Mouse (Mus musculus) gastrocnemius, postnatal 25 days (tissue): Measurements from ENCODE around the gene Ngfr. TPM values are rescaled to one million over a fixed set of nuclear protein-coding genes. Genes with fewer than 3 reads are reported as not detected.

Experiments
- DNase-seq: peaks from one replicate; pipeline ENCODE4 v3.0.0; 2022
- total RNA-seq, 2 experiments: library from RNA; stranded (reverse); gene quantifications; 1 replicate in 1 of 2; 2 replicates in 1 of 2; pipeline ENCODE4 v1.2.3; 2021

Gene Ngfr
- total RNA-seq, 2 experiments from 2014 or later, result 0.43 to 0.61 TPM

DNA sequence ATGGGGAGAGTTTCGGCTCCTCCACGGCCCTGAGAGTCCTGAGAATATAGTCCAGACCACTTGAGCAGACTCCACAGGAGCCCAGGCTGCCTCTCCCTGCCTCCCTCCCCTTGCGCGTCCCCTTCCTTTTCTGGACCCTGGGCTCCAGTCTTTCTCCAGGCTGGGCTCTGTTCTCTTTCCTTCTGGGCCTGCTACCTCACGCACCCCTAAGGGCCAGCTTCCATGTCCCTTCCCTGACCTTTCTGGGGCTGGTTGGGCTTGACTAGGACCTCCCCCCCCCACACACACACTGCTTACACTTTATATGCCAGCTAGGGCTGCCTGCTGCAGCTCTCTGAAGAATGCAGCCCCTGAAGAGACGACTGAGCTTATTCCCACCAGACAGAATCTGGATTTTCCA, 20.2 kb downstream of the Ngfr start:
- DNase-seq, result no peak

DNA sequence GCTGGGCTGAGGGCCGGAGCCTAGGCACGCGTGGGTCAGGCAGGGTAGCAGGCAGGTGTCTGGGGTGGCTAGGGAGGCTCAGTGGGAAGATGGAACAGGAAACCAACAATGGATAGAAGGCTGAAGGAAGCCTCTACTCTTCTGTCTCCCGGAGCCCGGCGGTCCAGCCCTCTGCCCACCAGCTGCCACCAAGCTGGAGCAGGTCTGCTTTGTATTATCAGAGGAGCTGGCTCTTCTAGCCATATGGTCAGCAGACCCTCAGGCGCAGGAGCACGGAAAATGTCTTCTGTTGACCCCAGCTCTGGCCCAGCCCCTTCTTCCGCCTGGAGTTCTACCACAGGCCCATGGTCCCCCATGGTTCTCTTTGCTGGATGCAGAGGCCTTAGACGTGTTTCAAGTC, 22.2 kb downstream of the Ngfr start:
- no peak for DNase-seq

DNA sequence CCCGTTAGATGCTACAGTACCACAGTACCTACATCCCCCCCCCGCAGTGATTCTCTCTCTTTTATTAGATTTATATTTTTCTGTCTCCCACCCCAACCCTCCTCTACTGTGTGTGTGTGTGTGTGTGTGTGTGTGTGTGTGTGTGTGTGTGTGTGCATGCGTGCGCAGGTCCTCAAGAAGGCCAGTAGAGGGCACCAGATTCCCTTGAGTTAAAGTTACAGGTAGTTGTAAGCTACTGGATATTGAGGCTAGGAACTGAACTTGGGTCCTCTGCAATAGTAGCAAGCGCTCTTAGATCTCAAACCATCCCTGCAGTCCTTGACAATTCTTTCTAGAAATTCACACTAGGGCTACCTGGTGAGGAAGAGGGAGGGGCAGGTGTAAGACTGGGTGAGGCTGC, 23.7 kb downstream of the Ngfr start:
- no peak for DNase-seq

DNA sequence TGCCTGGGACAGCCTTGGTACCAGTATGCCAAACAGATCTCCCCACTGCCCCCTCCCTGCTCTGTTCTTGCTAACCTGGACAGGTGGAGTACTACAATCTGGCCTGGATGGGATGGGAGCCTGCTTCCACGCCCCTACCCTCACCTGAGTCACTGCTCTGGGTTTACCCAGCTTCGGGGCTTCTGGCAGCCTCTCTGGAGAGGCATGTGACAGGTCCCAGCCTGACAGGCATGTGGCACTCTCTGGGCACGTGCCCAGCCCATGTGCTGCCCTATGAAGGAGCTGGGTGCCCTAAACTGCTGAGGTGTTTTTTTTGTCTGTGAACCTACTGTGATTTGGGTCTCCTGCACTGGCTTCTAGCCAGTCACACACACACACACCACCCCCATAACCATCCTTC, 26.8 kb downstream of the Ngfr start:
- DNase-seq, result no peak

DNA sequence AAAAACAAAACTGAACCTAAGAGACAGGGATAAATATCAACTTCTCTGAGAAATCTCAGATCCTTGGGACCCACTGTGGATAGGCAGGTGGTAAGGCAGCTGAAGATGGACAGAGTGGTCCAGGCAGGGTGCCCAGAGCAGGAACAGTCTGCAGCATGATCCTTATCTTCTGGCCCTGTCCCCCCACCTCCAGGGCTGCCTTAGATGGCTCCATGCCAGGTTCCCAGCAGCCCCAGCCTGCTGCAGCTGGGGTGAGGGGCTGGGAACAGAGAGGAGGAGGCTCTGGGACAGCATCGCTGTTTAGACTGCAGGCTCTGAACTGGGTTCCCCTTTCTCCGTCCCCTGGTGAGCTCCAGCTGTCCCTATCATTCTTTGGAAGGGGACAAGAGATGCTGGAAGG, 27.8 kb downstream of the Ngfr start:
- no peak for DNase-seq

DNA sequence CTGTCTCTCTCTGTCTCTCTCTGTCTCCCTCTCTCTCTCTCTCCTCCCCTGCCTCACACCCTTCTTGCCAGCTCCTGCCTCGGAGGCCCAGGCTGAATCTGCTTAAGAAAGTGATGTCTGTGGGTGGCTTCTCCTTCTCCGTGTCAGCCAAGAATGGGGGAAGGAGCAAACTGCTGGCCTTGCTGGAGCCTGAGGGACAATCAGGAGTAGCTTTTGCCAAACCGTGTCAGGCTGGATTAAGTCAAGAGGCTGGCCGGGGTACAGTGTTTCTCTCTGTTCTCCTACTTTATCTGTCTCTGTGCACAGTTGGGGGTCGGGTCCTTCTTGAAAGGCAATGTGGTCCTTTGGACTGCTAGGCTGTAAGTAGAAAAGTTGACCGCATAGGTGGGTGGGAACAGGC, 29.8 kb downstream of the Ngfr start:
- peak; percentile 35 for DNase-seq

DNA sequence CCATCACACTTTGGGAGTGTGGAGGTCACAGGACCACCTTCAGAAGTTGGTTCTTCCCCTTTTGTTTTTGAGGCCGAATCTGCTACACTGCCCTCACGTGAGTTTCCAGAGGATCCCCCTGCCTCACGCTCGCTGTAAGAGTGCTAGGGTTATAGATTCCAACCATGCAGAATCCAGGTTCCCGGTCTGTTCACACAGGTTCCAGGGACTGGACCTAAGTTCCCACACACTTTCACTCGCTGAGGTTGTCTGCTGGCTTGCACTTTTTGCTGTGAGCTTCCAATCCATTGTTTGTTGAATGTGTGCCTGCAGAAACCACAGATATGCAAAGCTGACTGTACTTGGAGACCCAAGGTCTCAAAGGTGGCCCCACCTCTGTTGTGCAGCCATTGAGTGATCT, 30.5 kb downstream of the Ngfr start:
- DNase-seq, result no peak

DNA sequence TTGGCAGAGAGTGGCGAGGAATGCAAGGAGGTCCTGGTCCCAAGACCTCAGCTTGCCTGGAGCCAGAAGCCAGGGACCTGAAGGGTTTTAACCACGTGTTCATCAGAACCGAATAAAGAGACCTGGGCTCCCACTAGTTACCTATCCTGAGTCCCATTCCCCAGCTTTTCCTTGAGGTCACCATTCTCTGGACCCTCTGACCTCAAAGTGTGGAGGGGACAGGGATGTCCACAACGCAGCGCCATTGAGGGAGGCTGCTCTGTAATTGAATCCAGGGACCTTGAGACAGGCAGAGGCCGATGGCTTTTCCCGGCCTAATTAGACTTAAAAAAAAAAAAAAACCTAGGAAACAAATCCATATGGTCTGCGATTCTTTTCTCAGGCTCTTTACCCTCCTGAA, 32.3 kb downstream of the Ngfr start:
- DNase-seq, result no peak

DNA sequence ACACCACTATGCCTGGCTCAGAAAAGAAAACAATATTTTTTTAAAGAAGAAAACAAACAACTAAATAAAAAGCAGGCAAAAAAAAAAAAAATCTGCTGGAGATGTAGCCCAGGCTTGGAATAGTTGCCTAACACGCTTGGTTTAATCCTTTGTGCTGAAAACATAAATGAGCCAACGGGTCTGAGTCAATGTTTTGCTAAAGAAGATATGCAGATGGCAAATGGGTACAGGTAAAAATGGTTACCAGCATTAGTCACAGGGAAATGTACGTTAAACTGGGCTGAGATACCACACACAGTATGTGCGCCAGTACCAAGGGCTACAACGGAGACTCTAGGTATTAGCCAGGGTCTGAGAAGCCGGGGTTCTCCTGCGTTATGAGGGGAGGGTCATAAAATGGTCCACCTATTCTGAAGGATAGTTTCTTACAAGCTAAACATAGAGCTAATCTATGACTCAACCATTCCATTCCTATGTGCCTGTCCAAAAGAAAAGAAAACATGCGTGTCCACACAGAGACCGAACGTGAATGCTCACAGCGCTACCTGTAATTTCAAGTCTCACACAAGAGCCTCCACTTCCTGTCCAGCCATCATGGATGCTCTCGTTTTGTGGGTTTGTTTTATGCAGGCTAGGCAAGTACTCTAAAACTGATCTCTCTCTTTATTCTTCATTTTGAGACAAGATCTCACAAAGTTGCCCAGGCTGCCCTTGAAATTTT, 37.1 kb downstream of the Ngfr start:
- DNase-seq, result no peak

DNA sequence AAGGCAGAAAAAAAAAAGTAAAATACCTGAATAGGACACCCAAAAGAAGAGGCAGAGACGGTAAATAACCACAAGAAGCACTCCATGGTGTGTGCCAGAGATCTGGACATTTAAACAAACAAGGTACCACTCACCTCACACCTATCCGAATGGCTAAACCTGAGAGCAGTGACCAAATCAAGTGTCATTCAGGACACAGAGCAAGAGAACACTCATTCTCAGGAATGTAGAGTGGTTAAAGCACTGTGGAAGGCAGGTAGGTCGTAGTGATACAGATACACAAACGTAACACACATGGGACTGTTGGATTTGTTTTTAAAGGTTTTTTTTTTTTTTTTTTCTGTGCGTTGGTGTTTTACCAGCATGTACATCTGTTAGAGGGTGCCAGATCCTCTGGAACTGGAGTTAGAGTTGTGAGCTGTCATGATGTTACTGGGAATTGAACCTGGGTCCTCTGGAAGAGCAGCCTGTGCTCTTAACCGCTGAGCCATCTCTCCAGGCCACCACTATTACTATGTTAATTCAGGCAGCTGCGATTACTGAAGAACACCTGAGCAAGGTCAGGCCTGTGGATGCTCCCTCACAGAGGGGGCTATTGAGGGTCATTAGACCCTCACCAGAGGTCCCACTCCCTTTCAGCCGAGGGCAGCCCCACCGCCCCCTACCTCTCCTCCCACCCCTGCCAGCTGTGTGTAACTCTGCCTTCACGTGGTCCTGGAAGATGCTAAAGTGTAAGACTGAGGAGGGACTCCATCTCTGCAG, 41.3 kb downstream of the Ngfr start:
- no peak for DNase-seq

DNA sequence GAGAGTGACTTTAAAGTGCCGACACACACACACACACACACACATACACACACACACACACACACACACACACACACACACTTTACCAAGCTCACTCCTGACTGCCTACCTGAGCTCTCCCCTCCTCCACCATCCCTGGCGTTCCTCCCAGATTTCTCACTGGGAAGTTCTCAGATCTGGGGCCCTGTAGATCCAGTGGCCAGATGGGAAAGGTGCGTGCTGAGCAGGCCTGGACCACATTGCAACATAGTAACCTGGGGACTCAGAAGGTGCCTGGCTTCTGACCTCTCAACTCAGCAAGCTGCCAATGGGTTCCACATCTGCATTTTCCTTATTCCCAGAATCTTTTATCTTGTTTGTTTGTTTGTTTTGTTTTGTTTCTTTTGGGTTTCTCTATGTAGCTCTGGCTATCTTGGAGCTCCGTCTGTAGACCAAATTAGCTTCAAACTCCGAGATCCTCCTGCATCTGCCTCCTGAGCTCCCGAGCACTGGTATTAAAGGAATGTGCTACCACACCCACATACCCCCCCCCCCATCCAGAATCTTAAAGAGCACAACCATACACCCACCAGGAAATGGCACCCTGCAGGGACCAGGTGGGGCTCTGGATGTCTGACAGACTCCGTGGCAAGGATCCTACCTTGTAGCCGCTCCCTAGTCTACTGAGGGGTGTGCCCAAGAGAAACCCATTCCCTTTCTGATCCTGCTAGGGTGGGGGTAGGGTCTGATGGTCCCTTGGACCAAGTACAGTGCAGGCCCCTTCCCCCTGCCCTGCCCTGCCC, 42.8 kb downstream of the Ngfr start:
- no peak for DNase-seq

DNA sequence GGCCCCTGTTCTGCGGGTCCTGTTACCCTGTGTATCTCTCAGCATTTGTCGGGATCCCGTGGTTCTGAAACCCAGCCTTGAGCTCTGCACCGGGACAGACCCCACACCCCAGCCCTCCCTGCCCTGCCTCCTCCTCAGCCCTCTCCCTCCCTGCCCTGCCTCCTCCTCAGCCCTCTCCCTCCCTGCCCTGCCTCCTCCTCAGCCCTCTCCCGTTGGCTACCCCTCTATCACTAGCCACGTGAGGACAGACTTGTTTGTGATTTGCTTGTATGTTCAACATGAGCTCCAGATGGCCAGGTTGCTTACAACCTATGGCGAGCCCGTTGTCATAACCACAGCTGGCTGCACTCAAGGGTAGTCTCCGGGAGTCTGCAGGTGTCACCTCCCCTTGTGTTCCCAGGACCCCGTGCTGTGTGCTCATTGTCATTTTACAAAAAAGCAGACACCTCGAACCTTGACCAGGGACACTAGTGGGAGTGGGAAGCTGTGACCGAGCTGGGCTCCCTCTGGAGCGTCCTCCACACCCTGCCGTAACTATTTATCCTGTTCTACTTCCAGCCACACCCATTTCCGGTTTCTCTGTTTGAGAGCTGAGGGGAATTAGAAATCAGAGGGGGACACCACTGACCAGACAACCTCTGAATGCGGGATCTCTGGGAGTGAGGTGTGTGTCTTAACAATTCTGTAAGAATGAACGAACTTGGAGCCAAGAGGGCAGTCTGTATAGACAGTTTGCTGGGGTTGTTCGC, 46.7 kb downstream of the Ngfr start:
- no peak for DNase-seq

DNA sequence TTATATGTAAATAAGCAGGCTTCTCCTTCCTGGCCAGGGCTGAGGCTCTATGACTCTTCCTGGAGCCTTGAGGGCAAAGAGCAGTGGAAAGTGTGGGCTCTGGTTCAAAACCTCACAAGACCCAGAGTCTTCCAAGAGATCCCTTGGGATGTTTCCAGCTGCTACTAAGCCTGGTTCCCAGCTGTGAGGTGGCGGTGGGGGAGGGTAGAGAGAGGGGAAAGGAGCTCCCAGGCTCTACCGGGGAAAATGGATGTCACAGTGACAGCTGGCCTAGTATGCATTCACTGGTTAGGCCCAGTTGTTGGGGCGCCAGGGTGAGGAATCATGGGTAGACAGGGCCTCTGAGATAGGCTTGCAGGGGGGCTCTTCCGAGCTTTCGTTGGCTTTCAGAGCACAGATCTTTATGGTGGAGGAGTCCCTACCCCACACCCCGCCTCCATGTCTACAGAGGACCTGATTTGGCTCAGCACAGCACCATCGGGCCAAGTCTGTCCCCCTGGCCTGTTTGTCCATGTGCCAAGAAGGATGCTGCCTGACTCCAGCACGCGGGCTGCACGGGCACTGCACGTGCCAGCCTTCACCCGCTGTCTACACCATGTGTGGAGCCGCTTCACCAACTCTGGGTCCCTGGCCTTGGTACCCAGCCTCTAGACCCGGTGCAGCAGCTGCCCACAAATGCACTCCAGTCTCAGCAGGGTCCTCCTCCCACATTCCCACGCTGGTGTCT, 49.0 kb downstream of the Ngfr start:
- peak; percentile 21 for DNase-seq

DNA sequence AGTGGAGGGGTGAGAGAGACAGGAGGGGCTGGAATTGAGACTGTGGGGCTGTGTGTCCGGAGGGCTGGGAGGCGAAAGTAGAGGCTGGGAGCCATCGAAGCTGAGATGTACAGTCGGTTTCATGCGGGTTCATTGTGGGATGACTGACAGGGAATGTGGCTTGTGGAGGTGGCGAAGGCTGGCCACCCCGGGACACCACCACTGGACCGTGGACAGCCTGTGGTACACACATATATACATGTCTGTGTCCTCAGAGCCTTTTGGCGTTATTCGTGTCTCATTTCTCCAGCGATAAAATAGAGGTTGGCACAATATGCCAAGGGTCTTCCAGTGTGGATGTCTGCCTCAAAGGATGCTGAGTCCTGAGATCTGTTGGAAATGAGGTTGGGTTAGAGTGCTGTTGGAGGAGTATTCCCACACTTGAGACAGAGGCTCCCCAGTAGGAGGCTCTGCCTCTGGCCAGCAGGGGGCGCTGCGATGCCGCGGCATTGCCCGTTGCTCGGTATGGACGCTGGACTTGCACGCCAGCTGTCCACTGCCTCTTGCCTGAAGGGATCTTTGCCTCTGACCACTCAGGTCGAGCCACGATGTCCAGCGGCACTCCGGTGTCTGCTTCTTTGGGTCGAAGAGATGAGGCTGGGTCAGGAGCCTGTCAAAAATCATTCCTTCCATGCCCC, 53.9 kb downstream of the Ngfr start:
- peak; percentile 80 for DNase-seq

DNA sequence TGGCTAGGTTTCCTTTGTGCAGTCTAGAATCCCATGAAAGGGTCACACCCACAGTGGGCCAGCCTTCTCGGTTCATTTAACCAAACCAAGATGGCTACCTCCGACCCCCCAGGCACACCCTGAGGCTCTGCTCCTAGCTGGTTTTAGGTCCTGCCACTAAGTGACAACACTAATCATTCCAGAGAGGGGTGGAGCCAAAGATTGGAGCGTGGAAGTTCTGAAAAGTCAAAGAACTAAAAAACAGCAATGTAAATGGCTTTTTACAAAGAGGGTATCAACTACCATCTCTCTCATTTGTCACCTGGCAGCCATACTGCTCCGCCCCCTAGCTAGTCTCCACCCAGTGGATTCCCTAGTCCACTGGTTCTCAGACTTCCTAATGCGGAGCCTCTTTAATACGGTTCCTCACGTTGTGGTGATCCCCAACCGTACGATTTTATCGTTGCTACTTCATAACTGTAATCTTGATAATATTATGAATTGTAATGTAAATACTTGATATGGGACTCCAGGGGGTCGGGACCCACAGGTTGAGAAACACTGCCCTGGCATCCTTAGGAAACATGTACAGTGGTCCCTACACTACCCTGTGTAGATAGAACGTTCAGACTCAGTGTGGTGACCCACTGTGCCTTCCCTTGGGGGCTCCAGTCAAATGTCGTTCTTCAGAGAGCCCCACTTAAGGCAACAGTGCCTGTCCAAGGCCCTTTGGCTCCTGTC, 55.0 kb downstream of the Ngfr start:
- no peak for DNase-seq

DNA sequence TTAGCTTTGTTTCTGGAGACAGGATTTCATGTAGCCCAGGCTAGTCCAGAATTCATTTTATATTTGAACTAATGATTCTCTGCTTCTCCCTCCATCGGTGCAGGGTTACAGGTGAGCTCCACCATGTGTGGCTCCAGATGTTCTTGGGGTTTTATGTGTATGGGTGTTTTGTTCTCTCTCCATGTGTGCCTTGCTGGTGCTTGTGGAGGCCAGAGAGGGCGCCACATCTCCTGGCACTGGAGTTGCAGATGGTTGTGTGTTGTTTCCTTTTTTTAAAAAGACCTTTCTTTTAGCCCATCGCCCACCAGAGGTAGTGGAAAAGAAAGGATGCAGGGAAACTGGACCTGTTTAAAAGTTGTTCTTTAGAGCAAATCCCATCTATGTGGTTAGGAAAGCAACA, 59.3 kb downstream of the Ngfr start:
- no peak for DNase-seq

DNA sequence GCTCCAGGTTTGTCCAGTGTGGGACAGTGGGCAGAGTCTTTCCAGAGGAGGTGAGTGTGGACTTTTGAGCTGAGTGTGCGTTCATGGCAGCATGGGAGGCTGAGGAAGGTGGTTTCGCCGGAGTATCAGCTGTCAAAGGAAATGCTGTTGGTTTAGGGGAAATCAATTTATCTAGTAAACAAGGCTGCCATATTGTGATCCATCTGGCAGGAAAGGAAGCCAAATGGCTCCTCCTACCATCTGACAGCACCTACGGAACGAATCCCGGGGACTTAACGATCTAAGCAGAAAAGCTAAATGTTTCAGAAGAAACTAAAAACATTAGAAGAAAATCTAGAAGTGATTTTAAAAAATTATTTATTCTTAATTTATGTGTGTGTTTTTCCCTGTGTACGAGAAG, 60.2 kb downstream of the Ngfr start:
- DNase-seq, result no peak

DNA sequence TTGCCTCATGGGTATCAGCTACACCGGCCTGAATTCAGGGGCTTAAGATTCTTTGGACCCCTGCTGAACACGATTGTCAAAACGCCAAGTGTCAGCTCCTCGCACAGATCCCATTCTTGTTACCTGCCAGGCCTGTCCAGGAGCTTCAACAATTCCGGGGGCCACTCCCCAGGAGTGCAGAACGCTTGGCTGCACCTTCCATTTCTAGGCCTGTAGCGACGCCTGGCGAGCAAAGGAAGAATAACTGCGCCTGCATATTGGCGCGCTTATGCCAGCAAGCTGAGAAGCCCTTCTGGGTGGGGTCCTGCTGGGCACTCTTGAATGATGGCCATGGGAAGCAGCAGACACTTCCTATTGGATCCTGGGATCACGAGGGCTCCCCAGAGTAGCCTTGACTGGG, 66.0 kb downstream of the Ngfr start:
- DNase-seq, result peak; percentile 64

DNA sequence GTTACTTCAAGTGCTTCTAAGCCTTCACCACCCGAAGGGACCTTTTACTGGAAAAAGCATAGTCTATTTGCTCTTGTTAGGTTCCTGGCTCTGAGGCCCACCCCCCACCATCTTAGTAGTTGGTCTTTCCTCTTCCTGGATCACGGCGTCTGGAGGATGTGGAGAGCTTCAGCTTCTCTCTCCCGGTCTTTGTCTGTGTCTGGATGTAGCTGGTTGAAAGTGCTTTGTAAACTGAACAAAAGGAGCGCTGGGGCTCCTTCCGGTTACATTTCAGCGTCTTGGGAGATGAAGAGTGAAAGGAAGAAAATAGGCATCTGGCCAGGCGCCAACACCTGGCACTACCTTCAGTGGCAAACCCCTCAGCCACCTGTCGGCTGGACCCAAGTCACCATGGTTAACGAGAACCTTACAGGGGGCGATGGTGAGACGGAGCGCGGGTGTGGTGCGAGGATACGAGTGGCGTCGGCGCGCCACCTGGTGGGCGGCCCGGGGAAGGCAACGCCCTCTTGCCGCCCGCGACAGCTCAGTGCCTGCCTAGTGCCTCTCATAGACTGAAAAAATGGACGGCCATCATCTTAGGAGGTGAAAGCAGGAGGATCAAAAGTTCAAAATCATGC, 67.0 kb downstream of the Ngfr start:
- peak; percentile 81 for DNase-seq

DNA sequence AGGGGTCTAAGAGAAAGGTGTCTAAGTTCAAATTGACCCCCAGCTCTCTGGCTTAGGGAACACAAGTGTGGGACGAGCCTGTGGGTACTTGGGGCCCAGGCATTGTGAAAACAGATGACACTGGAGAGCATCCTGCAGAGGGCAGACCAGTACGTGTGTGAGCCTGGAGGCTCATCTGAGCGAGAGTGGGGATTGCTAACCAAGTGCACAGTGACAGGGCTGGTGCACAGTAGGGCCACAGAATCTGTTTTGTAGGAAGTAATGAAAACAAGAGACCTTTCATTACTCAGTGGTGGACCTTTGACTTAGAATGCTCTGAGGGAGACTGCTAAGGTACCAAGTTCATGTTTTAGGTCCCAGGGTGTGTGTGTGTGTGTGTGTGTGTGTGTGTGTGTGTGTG, 67.5 kb downstream of the Ngfr start:
- DNase-seq, result no peak
